Comparison of ENCODE assay signal across 24 mouse cellular contexts in the genomic region with DNA sequence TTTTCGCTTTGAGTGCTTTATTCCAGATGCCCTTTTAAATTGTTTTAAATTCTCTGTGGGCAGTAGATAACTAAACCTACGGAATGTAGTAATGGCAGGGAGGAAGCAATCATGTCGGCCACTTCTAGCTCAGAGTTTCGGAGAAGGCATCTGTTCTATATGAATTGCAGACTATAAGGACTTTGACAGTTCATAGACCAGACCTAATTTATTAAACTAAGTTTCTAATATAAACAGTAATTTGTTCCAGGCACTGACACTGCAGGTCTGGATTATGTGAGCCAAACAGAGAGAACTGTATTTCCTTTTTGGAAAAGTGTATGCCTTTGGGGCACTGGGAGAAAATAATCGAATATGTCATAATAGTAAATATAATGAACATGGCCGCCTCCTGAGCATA.
A peak's percentile ranks its signal among the peaks of the same experiment; 100 is the strongest.
DNase-seq lines count a peak whose midpoint lies in the region; ATAC-seq and TF ChIP-seq lines count a peak whose summit lies in the region.
"Had no signal": no experiment of that assay in that cellular context is flagged by ENCODE, and none has a peak within 500 bp of the region (broad histone marks: within the 10 kb centered on the region; RNA-seq: fewer than 3 reads in every experiment).

No protein-coding gene starts in this region.

- no peak for TF ChIP-seq POLR2A in limb, embryonic 14.5 days (IDR thresholded peaks at IDR 0.05; ENCODE audit: borderline replicate concordance, extremely low read depth, insufficient read depth, insufficient read length)

- H3K27me3 ChIP-seq in stomach, embryonic 14.5 days (ENCODE audit: control insufficient read depth, insufficient read depth, low read length): no peaks in the 10 kb centered on the region
- no peaks in the 10 kb centered on the region for H3K27me3 ChIP-seq in stomach, postnatal 0 days (ENCODE audit: control insufficient read depth, insufficient read depth, low read length)
- H3K27me3 ChIP-seq in limb, embryonic 14.5 days (ENCODE audit: control insufficient read depth, insufficient read depth, low read length): no peaks in the 10 kb centered on the region
- H3K27me3 ChIP-seq in hindbrain, embryonic 12.5 days: no peaks in the 10 kb centered on the region
- H3K27me3 ChIP-seq: embryonic facial prominence, embryonic 15.5 days had no signal

- peak; percentile 58; the same call in 1 of the 2 replicates for ATAC-seq in stomach, embryonic 14.5 days (ENCODE audit: insufficient number of reproducible peaks, insufficient read depth, low FRiP score, low read depth)
- ATAC-seq in stomach, postnatal 0 days (ENCODE audit: low FRiP score, low TSS enrichment): no peak
- ATAC-seq in limb, embryonic 14.5 days (ENCODE audit: low FRiP score, low read depth): no peak; the same call in 1 of the 2 replicates
- ATAC-seq in hindbrain, embryonic 12.5 days (ENCODE audit: low FRiP score): no peak
- ATAC-seq: activated CD4-positive, CD25-positive, alpha-beta regulatory T cell, adult 4 months; forebrain, embryonic 14.5 days; forebrain, postnatal 0 days; hindbrain, postnatal 0 days; inflammation-experienced regulatory T-cells, adult 6 months; intestine, embryonic 16.5 days had no signal

- H3K4me1 ChIP-seq in stomach, embryonic 14.5 days (ENCODE audit: control insufficient read depth, insufficient read depth, low read length): no peaks in the 10 kb centered on the region
- H3K4me1 ChIP-seq in stomach, postnatal 0 days (replicated peaks; ENCODE audit: control insufficient read depth, insufficient read depth): no peaks in the 10 kb centered on the region
- no peaks in the 10 kb centered on the region for H3K4me1 ChIP-seq in limb, embryonic 14.5 days (ENCODE audit: control insufficient read depth, insufficient read depth, low read length)
- H3K4me1 ChIP-seq in hindbrain, embryonic 12.5 days: no peaks in the 10 kb centered on the region
- H3K4me1 ChIP-seq: embryonic facial prominence, embryonic 15.5 days; heart, embryonic 10.5 days; heart, embryonic 13.5 days had no signal

- no peaks in the 10 kb centered on the region for H3K9me3 ChIP-seq in stomach, embryonic 14.5 days (ENCODE audit: control insufficient read depth, low read depth, low read length)
- H3K9me3 ChIP-seq in stomach, postnatal 0 days (ENCODE audit: control insufficient read depth, low read length): no peaks in the 10 kb centered on the region
- H3K9me3 ChIP-seq in limb, embryonic 14.5 days (ENCODE audit: control insufficient read depth, low read length): no peaks in the 10 kb centered on the region
- H3K9me3 ChIP-seq in hindbrain, embryonic 12.5 days (replicated peaks): no peaks in the 10 kb centered on the region
- H3K9me3 ChIP-seq: embryonic facial prominence, embryonic 15.5 days; heart, embryonic 10.5 days; heart, embryonic 13.5 days had no signal

- no peak for TF ChIP-seq EP300 in stomach, postnatal 0 days (optimal IDR thresholded peaks at IDR 0.05)

- no peak for TF ChIP-seq CTCF in stomach, postnatal 0 days (IDR thresholded peaks at IDR 0.05; ENCODE audit: low read depth)

- WGBS in stomach, embryonic 14.5 days: 41% methylated on average over 6 of the region's 6 CpGs
- WGBS in stomach, postnatal 0 days: 55% methylated on average over 6 of the region's 6 CpGs
- WGBS in limb, embryonic 14.5 days: 32% methylated on average over 6 of the region's 6 CpGs
- WGBS in hindbrain, embryonic 12.5 days: 88% methylated on average over 6 of the region's 6 CpGs

- no peak overlapping the region for H3K27ac ChIP-seq in stomach, embryonic 14.5 days (ENCODE audit: low read length)
- no peak overlapping the region for H3K27ac ChIP-seq in stomach, postnatal 0 days (replicated peaks)
- H3K27ac ChIP-seq in limb, embryonic 14.5 days (replicated peaks; ENCODE audit: low read depth, low read length): no peak overlapping the region
- no peak overlapping the region for H3K27ac ChIP-seq in hindbrain, embryonic 12.5 days
- H3K27ac ChIP-seq: embryonic facial prominence, embryonic 15.5 days; heart, adult 2 months; heart, embryonic 10.5 days; heart, embryonic 13.5 days; hindbrain, embryonic 14.5 days; hindbrain, postnatal 0 days had no signal

- no peak overlapping the region for H3K4me2 ChIP-seq in stomach, embryonic 14.5 days (replicated peaks; ENCODE audit: low read depth, low read length)
- no peak overlapping the region for H3K4me2 ChIP-seq in stomach, postnatal 0 days (replicated peaks; ENCODE audit: low read depth)
- no peak overlapping the region for H3K4me2 ChIP-seq in limb, embryonic 14.5 days (replicated peaks; ENCODE audit: low read depth, low read length, severe bottlenecking)
- no peak overlapping the region for H3K4me2 ChIP-seq in hindbrain, embryonic 12.5 days (replicated peaks)
- H3K4me2 ChIP-seq: embryonic facial prominence, embryonic 15.5 days; heart, embryonic 13.5 days; hindbrain, embryonic 14.5 days had no signal

- peak; percentile 6 for DNase-seq in embryo, embryonic 11 days
- DNase-seq in embryo, embryonic 9.5 days (ENCODE audit: extremely low spot score): no peak
- no peak for DNase-seq in stomach, postnatal 0 days (ENCODE audit: low spot score)
- peak; percentile 6 for DNase-seq in limb, embryonic 14.5 days (ENCODE audit: low spot score)
- DNase-seq: adrenal gland, adult 8-10 months; adrenal gland, postnatal 25 days; cerebellum, adult 11-12 months; cerebellum, adult 8-10 months; cerebellum, postnatal 10 days; cerebellum, postnatal 36 days; forebrain, postnatal 0 days; gastrocnemius, postnatal 25 days; heart, adult 2 months had no signal

- H3K9ac ChIP-seq in stomach, embryonic 14.5 days (replicated peaks; ENCODE audit: low read depth, low read length): no peak overlapping the region
- H3K9ac ChIP-seq in stomach, postnatal 0 days (ENCODE audit: low read length): no peak overlapping the region
- H3K9ac ChIP-seq in limb, embryonic 14.5 days (ENCODE audit: low read depth, low read length, severe bottlenecking): no peak overlapping the region
- no peak overlapping the region for H3K9ac ChIP-seq in hindbrain, embryonic 12.5 days
- H3K9ac ChIP-seq: embryonic facial prominence, embryonic 15.5 days; forebrain, postnatal 0 days; heart, embryonic 13.5 days; hindbrain, embryonic 14.5 days had no signal

- H3K36me3 ChIP-seq in stomach, embryonic 14.5 days (ENCODE audit: control insufficient read depth, insufficient read depth, low read length): no peaks in the 10 kb centered on the region
- no peaks in the 10 kb centered on the region for H3K36me3 ChIP-seq in stomach, postnatal 0 days (ENCODE audit: control insufficient read depth, insufficient read depth, low read length)
- no peaks in the 10 kb centered on the region for H3K36me3 ChIP-seq in limb, embryonic 14.5 days (ENCODE audit: control insufficient read depth, insufficient read depth, low read length)
- H3K36me3 ChIP-seq in hindbrain, embryonic 12.5 days: no peaks in the 10 kb centered on the region
- H3K36me3 ChIP-seq: embryonic facial prominence, embryonic 15.5 days; heart, embryonic 10.5 days; heart, embryonic 13.5 days had no signal

- H3K4me3 ChIP-seq in stomach, embryonic 14.5 days (ENCODE audit: low read depth, low read length): no peak overlapping the region
- no peak overlapping the region for H3K4me3 ChIP-seq in stomach, postnatal 0 days (ENCODE audit: low read depth, low read length)
- no peak overlapping the region for H3K4me3 ChIP-seq in limb, embryonic 14.5 days (replicated peaks; ENCODE audit: low read length)
- H3K4me3 ChIP-seq in hindbrain, embryonic 12.5 days: no peak overlapping the region
- H3K4me3 ChIP-seq: embryonic facial prominence, embryonic 15.5 days; heart, adult 2 months; heart, embryonic 10.5 days; heart, embryonic 13.5 days had no signal

Comparison
In these comparisons a context has a peak if more than half of its experiments do, and no peak if none do; other contexts are left out.
1. DNase-seq: peak in embryo, embryonic 11 days (single experiment) and limb, embryonic 14.5 days (single experiment); none in embryo, embryonic 9.5 days (single experiment) and stomach, postnatal 0 days (single experiment).